Mouse (Mus musculus) A20 (cell line): ENCODE data around the gene Gm20388.
A peak's percentile ranks its signal among the peaks of the same experiment; 100 is the strongest.

Source experiments
- DNase-seq: peaks from one replicate; pipeline ENCODE4 v3.0.0-alpha.2; 2011; ENCODE audit warnings: low read depth, low spot score

The Gm20388 gene

DNA sequence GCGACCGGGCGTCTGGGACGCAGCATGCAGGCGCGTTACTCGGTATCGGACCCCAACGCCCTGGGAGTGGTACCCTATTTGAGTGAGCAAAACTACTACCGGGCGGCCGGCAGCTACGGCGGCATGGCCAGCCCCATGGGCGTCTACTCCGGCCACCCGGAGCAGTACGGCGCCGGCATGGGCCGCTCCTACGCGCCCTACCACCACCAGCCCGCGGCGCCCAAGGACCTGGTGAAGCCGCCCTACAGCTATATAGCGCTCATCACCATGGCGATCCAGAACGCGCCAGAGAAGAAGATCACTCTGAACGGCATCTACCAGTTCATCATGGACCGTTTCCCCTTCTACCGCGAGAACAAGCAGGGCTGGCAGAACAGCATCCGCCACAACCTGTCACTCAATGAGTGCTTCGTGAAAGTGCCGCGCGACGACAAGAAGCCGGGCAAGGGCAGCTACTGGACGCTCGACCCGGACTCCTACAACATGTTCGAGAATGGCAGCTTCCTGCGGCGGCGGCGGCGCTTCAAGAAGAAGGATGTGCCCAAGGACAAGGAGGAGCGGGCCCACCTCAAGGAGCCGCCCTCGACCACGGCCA is 1206.0 kb downstream of the Gm20388 start:
- DNase-seq = no peak

DNA sequence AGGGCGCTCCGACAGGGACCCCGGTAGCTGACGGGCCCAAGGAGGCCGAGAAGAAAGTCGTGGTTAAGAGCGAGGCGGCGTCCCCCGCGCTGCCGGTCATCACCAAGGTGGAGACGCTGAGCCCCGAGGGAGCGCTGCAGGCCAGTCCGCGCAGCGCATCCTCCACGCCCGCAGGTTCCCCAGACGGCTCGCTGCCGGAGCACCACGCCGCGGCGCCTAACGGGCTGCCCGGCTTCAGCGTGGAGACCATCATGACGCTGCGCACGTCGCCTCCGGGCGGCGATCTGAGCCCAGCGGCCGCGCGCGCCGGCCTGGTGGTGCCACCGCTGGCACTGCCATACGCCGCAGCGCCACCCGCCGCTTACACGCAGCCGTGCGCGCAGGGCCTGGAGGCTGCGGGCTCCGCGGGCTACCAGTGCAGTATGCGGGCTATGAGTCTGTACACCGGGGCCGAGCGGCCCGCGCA is 1206.6 kb downstream of the Gm20388 start:
- DNase-seq = no peak

DNA sequence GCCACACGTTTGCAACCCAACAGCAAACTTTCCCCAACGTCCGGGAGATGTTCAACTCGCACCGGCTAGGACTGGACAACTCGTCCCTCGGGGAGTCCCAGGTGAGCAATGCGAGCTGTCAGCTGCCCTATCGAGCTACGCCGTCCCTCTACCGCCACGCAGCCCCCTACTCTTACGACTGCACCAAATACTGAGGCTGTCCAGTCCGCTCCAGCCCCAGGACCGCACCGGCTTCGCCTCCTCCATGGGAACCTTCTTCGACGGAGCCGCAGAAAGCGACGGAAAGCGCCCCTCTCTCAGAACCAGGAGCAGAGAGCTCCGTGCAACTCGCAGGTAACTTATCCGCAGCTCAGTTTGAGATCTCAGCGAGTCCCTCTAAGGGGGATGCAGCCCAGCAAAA is 1207.3 kb downstream of the Gm20388 start:
- DNase-seq = no peak

DNA sequence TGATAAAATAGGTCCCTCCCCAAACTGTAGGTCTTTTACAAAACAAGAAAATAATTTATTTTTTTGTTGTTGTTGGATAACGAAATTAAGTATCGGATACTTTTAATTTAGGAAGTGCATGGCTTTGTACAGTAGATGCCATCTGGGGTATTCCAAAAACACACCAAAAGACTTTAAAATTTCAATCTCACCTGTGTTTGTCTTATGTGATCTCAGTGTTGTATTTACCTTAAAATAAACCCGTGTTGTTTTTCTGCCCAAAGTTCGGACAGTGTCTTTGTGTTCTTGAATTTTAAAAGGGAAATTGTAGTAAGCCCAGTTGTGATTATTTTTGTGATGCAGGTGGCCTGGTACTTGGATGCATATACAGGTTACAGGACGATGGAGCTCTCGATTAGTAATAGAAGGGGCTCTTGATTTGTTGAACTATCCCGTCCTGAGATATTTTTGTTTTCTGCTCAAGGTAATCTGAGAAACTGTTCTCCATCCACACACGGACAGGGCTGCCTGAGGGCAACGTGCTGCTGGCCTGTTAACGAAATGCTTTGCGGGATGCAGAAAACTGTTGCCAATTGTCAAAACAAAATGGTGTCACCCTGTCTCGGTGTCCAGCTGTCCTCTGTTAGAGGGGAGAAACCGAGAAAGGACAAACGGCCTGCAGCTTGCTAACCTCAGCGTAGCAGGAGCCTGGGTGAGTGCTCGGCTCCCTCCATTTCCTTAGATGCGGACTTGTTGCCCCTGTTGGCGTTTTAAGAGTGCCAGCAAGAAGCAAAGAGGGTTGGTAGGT is 1208.2 kb downstream of the Gm20388 start:
- no peak for DNase-seq

DNA sequence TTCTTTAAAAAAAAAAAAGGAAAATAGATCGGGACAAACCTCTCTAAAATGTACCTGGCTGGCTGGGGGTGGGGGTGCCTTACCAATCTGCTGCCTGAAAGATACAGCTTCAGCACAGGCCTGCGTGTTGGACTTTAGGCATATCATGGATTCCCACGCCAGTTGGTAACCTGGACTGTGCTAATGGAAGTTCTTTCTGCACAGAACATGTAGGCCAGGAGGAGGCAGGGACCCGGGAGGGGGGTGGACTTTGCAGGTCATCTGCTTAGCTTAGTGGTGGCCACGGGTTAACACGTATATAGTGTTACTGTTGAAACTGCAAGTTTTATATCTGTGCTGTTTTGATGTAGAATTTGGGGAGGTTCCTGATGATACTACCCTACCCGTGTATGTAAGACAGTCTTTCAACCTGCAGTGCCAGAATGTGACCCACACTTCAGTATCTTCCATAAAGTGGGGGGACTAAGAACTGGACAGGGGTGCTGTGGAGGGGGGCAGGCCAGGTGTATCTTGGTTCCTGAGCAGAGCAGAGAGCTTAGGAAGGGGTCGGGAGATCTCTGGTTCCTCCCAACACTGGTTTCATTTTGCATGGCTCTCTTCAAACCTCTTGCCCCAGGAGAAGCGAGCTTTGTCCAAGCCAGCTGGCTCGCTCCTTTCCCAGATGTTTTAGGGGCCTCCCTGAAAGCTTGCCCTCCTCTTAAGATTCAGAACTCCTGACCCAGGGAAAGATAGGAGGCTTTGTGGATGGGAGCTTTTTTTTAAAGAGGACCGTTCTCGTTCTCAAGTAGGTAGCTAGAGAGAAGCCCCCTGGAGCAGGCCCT is 1209.2 kb downstream of the Gm20388 start:
- no peak for DNase-seq

DNA sequence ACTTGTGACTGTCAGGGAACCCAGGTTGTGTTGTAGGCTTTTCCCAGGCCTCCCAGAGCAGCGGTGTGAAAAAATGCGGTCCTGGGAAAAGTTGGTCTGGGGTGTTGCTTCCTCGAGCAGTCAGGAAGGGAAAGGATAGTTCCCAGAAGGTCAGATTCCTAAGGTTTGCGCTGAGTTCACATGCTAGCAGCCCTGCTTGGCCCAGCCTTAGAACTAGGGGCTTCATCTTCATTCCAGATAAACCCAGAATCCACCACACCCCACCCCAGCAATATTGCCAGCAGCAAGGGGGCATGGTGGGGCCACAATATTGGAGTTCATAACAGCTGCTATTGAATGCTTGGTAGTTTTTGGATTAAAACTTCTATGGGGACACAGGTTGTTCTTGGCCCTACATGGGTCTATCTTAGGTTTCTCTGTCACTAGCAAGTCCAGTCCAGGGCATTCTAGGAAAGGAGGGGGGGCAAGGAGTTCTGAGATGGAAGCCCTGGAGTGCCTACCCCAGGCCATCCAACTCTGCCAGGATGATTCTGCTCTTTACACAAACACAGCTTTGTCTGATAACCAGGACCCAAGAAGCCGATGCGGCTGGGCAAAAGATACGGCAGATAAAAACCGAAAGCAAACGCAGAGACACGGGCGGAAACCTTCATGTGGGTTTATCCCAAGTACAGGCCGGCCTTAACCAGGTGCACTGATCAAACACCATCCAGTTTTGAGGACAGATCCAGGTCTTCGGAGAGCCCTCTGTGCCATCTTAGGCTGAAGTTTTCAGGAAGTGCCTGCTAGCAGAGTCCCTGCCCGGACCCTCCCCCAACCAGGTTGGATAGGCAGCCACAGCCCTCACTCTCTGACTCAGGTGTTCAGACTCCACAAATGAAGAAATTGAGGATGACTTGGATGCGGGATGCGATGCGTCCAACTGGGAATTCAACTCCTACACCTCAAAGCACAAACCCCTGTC is 1210.1 kb downstream of the Gm20388 start:
- no peak for DNase-seq

DNA sequence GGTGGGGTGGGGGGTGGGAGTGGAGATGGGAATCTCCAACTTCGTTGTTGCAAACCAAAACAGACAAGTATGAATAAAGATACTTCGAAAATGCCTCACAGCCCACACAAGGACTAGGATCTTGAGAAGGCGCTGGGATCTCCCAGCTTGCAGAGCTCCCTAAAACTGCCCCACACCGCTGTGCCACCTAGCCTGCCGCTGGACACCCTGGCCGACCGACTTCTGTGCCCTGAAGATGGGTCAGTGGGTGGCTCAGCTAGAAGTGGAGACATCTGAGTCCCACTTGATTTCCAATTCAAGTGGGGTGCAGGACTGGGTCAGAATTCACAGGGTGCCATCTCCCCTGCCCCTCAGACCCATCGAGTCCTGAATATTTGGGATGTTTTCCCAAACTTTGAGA is 1211.1 kb downstream of the Gm20388 start:
- DNase-seq = no peak

DNA sequence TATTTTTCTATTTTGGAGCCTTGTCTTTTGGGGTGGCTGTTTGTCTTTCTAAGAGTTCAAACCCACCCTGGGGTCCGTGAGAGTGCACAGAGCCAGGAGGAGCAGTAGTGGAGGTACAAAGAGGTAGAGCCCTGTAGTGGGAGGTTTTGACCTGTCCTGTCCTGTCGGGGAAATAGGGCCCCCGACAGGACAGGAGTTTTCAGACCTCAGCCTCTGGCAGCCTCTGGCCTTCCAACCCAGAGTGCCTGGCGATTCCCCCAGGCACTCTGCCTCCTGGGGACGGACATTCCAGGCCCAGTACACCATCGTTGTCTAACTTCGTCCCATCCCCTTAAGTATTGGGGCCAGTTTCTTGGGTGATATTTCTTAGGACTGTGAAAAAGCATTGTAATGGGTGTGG is 1211.7 kb downstream of the Gm20388 start:
- no peak for DNase-seq

DNA sequence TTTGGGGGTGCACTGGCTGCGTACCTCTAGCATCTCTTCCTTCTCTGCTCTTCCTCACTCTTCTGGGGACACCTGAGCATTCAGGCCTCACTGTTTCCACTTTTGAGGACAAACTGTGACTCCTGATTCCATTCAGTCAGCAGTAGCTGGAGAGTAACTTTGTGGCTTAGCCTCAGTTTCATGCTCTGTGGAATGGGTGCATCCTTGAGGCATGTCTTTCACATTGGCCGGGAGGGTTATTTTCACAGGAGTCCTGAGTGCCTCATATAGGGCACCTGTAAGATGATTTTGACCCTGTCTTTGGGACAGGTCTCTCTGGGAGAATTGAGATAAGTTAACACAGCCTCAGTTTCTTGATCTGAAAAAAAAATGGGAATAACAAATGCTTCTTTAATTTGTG is 1212.5 kb downstream of the Gm20388 start:
- no peak for DNase-seq

DNA sequence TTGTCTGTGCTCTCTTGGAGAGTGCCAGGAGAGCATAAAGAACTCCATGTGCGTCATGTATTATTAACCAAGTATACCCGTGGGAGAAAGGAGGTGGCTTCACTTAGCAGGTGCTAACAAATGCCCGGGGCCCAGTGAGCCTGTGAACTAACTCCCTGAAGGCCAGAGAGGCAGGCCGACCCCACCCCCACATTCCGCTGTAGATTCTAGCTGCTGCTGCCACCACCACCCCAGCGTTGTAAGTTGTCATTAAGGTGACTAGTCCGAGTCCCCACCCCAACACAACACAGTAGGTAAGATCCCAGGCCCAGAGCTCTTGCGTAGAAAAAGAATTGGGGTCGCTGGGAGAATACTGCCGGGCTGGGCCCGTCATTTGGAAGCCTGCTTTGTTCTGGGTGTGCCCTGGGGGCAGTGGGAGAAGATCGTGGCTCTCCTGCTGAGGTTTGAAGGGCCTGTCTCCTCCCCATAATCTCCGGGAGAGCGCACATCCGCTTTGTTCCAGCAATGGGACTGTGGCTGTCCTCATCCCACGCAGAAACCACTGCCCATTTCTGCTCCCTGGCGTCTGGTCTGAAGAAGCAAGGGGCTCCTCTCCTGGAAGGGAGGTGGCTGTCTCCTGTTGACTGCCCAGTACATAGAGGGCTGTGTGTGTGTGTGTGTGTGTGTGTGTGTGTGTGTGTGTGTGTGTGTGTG is 1214.1 kb downstream of the Gm20388 start:
- DNase-seq = no peak

DNA sequence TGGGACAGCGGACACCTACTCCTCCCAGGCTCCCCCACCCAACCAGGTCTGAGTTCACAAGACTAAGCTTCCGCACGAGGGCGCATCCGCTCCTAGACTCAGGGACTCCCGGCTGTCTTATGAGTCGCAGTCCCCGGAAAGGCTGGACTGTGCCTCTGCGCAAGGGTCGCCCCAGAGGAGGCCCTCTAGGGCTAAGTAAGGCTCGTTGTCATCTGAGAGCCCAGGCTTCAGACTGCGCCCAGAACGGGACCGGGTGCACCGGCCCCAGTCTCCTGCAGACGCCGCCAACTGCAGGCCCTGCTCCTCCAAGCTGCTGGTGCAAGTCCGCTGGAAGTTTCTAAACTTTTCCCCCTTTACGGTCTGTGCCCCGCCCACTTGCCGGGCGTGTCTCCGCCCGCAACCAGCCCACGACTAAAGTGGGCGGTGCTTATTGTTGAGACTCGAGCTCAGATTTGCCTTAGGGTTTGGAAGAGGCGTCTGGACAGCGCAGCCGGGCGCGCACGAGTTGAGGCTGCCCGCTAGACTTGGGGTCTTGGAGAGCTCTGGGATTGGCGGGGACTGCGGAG is 1214.8 kb downstream of the Gm20388 start:
- peak; percentile 26 for DNase-seq

DNA sequence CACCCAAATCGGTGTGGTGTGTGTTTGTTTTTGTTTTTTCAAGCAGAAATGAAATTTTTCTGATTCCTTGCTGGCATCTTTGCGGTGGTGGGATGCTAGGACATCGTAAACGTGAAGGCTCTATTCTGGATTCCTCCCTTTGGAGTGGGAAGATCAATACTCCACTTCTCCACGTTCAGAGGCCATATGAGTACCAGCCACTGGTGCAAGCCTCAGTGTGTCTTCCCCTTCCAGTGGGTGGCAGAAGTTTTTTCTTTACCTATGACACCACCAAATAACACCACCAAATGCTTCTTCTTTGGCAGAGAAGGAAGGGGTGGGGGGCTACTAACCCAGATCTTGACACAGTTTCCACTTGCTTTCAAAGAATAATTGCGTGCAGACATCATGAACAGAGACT is 1215.5 kb downstream of the Gm20388 start:
- DNase-seq = no peak

DNA sequence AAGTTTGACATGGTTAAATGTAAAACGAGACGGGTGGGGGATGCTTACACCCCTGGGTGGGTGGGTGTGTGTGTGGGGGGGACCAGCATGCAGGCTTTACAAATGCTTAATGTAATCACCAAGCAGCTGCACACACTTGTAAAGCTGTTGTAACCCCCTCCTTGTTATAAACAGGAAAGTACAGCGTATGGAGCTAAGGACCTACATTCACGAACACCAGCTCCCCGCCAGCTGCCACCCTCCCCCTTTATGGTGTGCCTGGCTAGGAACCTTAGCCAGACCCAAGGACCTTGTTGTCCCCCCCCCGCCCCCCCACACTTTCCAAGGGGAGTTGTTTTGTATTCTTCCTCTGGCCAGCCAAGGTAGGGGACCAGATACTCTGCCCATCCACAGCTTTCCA is 1216.1 kb downstream of the Gm20388 start:
- DNase-seq = no peak

DNA sequence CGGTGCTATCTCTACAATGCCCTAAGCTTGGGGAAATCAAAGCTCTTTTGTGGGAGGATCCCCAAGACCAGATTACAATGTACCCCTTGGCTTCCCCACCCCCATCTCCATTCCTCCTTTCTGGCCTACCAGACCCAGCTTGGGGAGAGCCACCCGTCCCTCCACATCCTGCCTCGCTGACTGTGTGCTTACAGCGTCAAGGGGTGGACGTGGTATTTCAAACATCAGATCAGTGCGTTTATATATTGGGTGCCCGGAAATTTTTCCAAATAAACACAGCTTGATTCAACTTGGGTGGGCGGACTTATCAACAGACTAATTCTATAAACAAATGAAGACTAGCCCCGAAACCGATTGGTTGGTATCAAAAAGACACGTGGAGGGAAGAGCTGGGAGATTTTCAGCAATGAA is 1216.7 kb downstream of the Gm20388 start:
- DNase-seq = no peak

DNA sequence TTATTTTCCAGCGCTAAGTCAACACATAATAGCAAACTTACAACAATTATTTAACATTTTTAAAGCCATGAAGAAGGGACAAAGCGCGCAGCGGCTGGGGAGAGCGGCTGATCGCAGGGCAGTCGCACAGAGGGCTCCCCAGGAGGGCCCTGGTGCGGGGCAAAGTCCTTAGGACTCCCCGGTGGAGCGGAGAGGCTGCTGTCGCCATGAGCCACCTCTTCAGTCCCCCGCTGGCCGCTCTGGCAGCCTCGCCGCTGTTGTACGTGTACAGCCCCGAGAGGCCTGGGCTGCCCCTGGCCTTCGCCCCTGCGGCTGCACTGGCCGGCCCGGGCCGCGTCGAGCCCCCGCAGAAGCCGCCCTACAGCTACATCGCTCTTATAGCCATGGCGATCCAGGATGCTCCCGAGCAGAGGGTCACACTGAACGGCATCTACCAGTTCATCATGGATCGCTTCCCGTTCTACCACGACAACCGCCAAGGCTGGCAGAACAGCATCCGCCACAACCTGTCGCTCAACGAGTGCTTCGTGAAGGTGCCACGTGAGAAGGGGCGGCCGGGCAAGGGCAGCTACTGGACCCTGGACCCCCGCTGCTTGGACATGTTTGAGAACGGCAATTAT is 1217.2 kb downstream of the Gm20388 start, which contains the start of gene Foxl1:
Foxl1 (plus strand) TSS at position 185 of the 620 bp plus-strand sequence.
- no peak for DNase-seq

DNA sequence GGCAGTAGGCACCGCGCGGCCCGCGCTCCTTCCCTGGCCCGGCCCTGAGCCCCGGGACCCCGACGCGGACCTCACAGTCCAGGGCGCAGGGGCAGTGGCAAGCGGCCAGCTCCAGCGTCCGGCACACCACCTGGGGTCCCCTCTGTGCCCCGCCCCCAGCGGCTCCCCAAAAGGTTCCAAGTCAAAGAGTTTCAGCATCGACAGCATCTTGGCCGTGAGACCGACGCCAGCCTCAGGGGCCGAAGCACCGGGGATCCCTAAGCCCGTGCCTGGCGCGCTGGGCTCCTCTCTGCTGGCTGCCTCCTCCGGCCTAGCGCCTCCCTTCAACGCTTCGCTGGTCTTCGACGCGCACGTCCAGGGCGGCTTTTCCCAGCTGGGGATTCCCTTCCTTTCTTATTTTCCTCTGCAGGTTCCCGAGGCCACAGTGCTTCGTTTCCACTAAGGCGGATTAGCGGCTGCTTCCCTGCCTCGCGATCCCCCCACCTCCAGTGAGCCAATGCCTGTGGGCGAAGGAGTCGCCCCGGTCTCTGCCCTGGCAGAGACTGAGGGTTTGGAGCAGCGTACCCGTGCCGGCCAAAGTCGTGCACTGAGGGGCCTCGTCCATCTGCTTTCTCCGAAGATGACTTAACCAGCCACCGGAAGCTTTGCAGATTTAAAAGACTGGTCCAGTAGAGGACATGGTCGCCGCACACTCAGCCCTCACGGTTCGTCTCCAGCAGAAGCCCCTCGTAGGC is 1218.1 kb downstream of the Gm20388 start:
- DNase-seq = no peak

DNA sequence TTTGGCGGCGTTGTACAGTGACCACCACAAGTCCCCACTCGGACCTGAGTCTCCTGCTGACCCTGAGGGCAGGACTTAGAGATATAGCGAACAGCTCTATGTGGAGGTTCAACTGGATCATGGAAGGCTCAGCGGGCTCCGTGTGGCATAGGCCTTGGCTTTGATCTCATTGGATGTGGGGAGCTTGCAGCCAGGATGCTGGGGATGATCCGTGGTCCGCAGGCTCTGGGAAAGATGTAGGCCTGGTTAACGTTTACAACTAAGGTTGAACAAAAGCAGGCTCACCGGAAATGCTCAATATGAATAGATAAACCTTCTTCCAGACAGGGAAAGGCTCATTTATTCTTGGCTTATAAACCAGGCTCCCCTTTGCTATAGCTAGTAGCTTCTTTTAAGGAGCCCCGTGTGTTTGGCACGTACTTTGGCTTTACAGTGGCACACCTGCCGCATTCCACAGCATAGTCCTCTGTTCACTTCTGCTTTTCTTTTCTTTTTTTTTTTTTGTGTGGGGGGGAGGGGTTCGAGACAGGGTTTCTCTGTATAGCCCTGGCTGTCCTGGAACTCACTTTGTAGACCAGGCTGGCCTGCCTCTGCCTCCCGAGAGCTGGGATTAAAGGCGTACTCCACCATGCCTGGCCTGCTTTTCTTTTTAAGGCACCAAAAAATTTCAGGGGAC is 1218.8 kb downstream of the Gm20388 start:
- DNase-seq = peak; percentile 73

DNA sequence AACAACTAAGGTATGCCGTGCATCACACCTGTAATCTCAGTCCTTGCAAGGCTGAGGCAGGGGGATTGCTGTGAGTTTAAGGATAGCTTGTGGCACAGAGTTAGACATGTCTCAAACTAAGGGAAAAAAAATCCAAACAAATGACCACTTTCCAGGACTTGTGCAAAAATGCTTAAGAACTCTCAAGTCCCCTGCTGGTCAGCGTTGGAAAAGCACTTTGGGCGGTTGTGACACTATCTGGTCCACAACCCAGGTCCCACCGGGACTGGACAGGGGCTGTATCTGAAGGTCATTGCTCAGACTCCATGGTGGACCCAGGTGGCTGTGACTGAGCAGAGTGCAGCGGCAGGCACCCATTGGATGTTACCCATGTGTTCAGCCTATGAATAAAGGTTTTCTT is 1219.9 kb downstream of the Gm20388 start:
- peak; percentile 60 for DNase-seq
